Mouse (Mus musculus): ENCODE results near the gene Nfam1.

DNA sequence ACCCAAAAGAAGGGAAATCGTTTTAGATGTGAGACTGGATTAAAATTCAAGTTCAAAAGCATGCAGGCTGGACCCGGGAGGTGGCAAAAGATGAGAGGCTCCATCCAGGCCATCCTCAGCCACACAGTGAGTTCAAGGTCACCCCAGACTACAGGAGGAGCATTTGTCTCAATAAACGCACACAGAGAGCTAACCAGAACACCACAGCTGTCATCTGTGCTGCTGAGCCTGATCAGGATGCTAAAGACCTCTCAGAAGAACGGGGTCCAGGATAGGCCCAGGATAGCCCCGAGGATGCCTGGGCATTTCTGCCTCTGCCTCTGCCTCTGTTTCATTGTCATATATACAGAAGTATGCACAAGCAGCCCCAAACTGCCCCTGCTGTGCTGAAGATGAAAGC, 22.5 kb upstream of the Nfam1 start:
- TF ChIP-seq CTCF (IDR thresholded peaks at IDR 0.05; ENCODE audit: low read depth) = no peak
- TF ChIP-seq EP300 (IDR thresholded peaks at IDR 0.05; ENCODE audit: low read depth) = no peak
